Mouse (Mus musculus): ENCODE measurements at regions not wholly inside any gene's neighbourhood (a gene's known extent, or its start where the extent isn't known, plus 50 kb on each side); places are given as distances from the start of the nearest gene placed in this dataset.

DNA sequence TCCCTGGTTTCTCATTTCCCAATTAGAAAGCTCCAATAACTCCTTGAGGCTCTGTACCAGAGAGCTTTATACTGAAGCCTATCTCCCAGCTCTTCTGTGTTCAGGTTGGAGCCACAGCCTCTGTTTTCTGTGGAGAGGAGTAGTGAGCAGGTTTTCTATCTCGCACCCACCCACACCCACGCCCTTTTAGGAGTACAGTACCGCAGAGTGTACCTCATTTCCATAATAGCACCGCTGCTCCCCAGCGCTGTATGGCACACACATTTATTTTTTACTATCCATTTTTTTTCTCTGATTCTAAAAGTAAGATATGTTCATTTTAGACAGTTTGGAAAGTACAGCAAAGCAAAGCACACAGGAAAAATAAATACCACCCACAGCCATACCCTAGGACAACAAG lies 137.5 kb upstream of the Topaz1 start:
- Histone ChIP-seq H3K9ac (ENCODE audit: low read depth, low read length) (no peak overlapping the region), H3K4me3 (ENCODE audit: low read depth, low read length) (no peak overlapping the region), H3K4me1 (replicated peaks; ENCODE audit: control insufficient read depth, insufficient read depth, low read length) (no peaks in the 10 kb centered on the region), H3K27ac (ENCODE audit: low read depth, low read length) (no peak overlapping the region), H3K4me2 (replicated peaks; ENCODE audit: low read depth) (no peak overlapping the region), H3K9me3 (ENCODE audit: control insufficient read depth) (no peaks in the 10 kb centered on the region), H3K27me3 (replicated peaks; ENCODE audit: control insufficient read depth, insufficient read depth, low read length) (no peaks in the 10 kb centered on the region), H3K36me3 (ENCODE audit: control insufficient read depth, insufficient read depth) (no peaks in the 10 kb centered on the region)
- 89% methylated on average over 5 of the region's 5 CpGs for WGBS
- no peak for ATAC-seq
- TF ChIP-seq CTCF (IDR thresholded peaks at IDR 0.05; ENCODE audit: low read depth), result no peak

DNA sequence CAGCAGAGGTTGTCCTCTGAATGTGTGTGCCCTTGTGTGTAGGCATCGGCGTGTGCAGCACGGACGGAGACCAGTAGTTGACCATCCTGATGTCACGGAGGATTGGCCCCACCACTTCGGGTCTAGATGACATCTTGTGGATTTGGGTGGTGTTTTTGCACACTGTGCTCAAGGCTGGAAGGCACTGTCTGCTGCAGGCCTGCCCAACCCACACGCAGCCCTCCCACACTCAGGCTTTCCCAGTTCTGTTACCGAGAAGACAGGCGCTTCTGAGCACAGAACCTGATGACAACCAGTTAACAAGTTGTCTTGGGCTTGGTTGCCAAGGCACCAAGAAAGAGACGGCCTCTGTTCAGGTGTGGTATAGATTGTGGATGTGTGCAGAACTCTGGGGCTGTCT lies 136.2 kb upstream of the Topaz1 start:
- H3K27ac ChIP-seq (ENCODE audit: low read depth, low read length), result no peak overlapping the region
- no peaks in the 10 kb centered on the region for H3K27me3 ChIP-seq (replicated peaks; ENCODE audit: control insufficient read depth, insufficient read depth, low read length)
- no peak for TF ChIP-seq CTCF (IDR thresholded peaks at IDR 0.05; ENCODE audit: low read depth)
- H3K4me1 ChIP-seq (replicated peaks; ENCODE audit: control insufficient read depth, insufficient read depth, low read length), result no peaks in the 10 kb centered on the region
- ATAC-seq, result no peak
- WGBS, result 85% methylated on average over 10 of the region's 10 CpGs
- H3K9ac ChIP-seq (ENCODE audit: low read depth, low read length), result no peak overlapping the region
- no peaks in the 10 kb centered on the region for H3K36me3 ChIP-seq (ENCODE audit: control insufficient read depth, insufficient read depth)
- no peaks in the 10 kb centered on the region for H3K9me3 ChIP-seq (ENCODE audit: control insufficient read depth)
- no peak overlapping the region for H3K4me3 ChIP-seq (ENCODE audit: low read depth, low read length)
- H3K4me2 ChIP-seq (replicated peaks; ENCODE audit: low read depth), result no peak overlapping the region

DNA sequence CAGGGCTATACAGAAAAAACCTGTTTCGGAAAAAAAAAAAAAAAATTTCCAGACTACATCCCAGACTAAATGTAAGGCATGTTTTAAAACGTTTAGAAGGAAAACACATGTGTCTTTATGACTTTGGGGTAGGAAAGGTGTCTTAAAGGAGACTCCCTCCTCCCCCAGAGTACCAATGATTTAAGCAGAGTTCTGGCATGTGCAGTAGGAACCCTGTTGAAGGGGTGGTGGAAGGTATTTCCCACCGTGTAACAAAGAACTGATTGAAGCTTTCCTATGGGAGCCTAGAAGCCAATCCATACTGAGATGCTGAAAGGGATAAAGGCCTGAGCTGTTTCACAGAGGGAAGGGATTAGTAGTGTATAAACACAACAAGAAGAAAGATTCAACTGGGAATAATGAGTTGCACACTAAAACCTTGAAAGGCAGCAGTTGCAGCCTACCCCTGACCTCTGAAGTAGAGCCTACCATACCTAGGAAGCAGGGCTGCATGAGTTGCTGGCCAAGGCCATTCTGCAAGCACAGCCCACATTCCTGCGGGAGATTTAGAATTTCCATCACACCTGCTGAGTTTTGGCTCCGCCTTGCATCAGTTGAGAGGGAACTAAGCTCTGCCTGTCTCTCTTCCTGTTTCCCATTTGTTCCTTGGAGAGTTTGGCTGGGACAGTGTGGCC lies 132.4 kb upstream of the Topaz1 start:
- ATAC-seq, result no peak
- Histone ChIP-seq H3K27ac (ENCODE audit: low read depth, low read length) (no peak overlapping the region), H3K4me1 (replicated peaks; ENCODE audit: control insufficient read depth, insufficient read depth, low read length) (no peaks in the 10 kb centered on the region), H3K4me2 (replicated peaks; ENCODE audit: low read depth) (no peak overlapping the region), H3K9me3 (ENCODE audit: control insufficient read depth) (no peaks in the 10 kb centered on the region), H3K36me3 (ENCODE audit: control insufficient read depth, insufficient read depth) (no peaks in the 10 kb centered on the region), H3K4me3 (ENCODE audit: low read depth, low read length) (no peak overlapping the region), H3K9ac (ENCODE audit: low read depth, low read length) (no peak overlapping the region), H3K27me3 (replicated peaks; ENCODE audit: control insufficient read depth, insufficient read depth, low read length) (no peaks in the 10 kb centered on the region)
- WGBS, result 28% methylated on average over 5 of the region's 5 CpGs
- no peak for TF ChIP-seq CTCF (IDR thresholded peaks at IDR 0.05; ENCODE audit: low read depth)

DNA sequence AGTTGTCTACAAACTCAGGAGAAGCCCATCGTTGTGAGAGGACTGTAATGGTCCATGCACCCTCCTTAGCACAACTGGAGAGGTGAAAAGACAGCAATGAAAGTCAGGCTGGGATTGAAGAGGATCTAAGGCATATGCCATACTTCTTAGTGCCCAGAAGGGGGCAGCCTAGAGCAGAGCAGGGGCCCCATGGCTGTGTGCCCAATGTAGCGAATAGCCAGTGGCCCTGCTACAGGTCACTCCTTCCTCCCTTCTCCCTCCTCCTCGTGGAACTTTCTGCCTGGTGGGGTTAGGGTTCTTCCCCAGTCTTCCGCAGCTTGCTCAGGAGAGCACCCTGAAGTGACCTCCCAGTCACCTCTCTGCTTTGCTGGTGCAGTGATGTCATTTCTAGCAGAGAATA lies 131.8 kb upstream of the Topaz1 start:
- Histone ChIP-seq H3K36me3 (ENCODE audit: control insufficient read depth, insufficient read depth) (no peaks in the 10 kb centered on the region), H3K9ac (ENCODE audit: low read depth, low read length) (no peak overlapping the region), H3K4me1 (replicated peaks; ENCODE audit: control insufficient read depth, insufficient read depth, low read length) (no peaks in the 10 kb centered on the region), H3K4me3 (ENCODE audit: low read depth, low read length) (no peak overlapping the region), H3K27me3 (replicated peaks; ENCODE audit: control insufficient read depth, insufficient read depth, low read length) (no peaks in the 10 kb centered on the region), H3K4me2 (replicated peaks; ENCODE audit: low read depth) (no peak overlapping the region), H3K27ac (ENCODE audit: low read depth, low read length) (no peak overlapping the region), H3K9me3 (ENCODE audit: control insufficient read depth) (no peaks in the 10 kb centered on the region)
- WGBS, result 22% methylated on average over 4 of the region's 4 CpGs
- no peak for ATAC-seq
- peak; percentile 86 for TF ChIP-seq CTCF (IDR thresholded peaks at IDR 0.05; ENCODE audit: low read depth)

DNA sequence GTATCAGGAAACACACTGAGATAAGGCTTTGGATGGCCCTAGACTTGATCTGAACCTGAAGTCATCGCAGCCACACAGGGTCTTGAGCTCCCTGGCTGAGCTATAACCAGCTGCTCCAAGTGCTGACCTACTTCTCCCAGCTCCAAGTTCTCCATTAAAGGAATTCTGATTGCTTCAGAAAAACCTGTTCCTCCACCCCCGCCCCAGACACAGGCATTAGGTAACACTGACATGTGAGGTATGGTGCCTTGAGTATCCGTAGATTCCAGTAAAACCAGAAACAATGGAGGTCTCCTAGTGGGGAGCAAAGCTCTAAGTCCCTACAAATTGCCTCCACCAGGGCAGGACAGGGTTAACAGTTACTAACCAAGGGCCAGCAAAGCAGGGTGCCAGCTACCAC lies 129.4 kb upstream of the Topaz1 start:
- no peak for TF ChIP-seq CTCF (IDR thresholded peaks at IDR 0.05; ENCODE audit: low read depth)
- Histone ChIP-seq H3K9ac (ENCODE audit: low read depth, low read length) (no peak overlapping the region), H3K27me3 (replicated peaks; ENCODE audit: control insufficient read depth, insufficient read depth, low read length) (no peaks in the 10 kb centered on the region), H3K9me3 (ENCODE audit: control insufficient read depth) (no peaks in the 10 kb centered on the region), H3K4me3 (ENCODE audit: low read depth, low read length) (no peak overlapping the region), H3K4me2 (replicated peaks; ENCODE audit: low read depth) (no peak overlapping the region), H3K36me3 (ENCODE audit: control insufficient read depth, insufficient read depth) (no peaks in the 10 kb centered on the region), H3K4me1 (replicated peaks; ENCODE audit: control insufficient read depth, insufficient read depth, low read length) (no peaks in the 10 kb centered on the region), H3K27ac (ENCODE audit: low read depth, low read length) (no peak overlapping the region)
- ATAC-seq, result no peak
- 27% methylated on average over 3 of the region's 3 CpGs for WGBS

DNA sequence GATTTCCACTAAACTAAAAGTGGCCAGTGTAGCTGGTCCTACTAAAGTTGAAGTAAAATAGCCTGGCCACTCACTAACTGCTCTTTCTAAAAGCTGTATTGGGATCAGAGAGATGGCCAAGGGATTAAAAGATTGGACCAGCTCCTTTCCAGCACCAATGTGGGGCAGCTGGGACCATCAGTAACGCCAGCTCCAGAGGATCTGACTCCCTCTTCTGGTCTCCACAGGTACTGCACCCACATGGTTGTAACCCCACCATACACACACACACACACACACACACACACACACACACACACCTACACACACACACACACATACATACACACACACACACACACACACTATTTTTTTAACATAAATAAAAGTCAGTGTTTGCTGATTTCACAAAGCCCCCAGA lies 122.1 kb upstream of the Topaz1 start:
- TF ChIP-seq CTCF (IDR thresholded peaks at IDR 0.05; ENCODE audit: low read depth), result peak; percentile 37
- no peak for ATAC-seq
- 85% methylated on average over 1 of the region's 1 CpGs for WGBS

DNA sequence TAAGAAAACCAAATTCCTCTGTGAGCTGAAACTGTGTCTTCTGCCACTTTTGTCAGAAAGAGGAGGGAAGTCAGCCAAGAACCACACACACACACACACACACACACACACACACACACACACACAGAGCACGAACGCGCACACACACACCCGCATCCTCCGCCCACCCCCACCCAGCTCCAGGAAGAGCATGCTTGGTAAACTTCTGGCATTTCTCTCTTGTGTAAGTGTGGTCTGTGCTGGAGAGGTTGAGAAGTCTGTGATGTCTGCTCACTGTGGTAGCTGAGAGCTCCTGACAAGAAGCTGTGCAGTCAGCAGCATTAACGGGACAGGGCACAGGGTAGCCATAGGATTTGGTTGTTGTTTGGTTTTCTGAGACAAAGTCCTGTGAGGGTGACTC lies 120.8 kb upstream of the Topaz1 start:
- no peak for ATAC-seq
- no peaks in the 10 kb centered on the region for H3K27me3 ChIP-seq (replicated peaks; ENCODE audit: control insufficient read depth, insufficient read depth, low read length)
- no peak overlapping the region for H3K9ac ChIP-seq (ENCODE audit: low read depth, low read length)
- H3K27ac ChIP-seq (ENCODE audit: low read depth, low read length), result no peak overlapping the region
- H3K4me1 ChIP-seq (replicated peaks; ENCODE audit: control insufficient read depth, insufficient read depth, low read length), result no peaks in the 10 kb centered on the region
- H3K4me3 ChIP-seq (ENCODE audit: low read depth, low read length), result no peak overlapping the region
- no peak overlapping the region for H3K4me2 ChIP-seq (replicated peaks; ENCODE audit: low read depth)
- no peaks in the 10 kb centered on the region for H3K36me3 ChIP-seq (ENCODE audit: control insufficient read depth, insufficient read depth)
- H3K9me3 ChIP-seq (ENCODE audit: control insufficient read depth), result no peaks in the 10 kb centered on the region
- 58% methylated on average over 6 of the region's 6 CpGs for WGBS
- TF ChIP-seq CTCF (IDR thresholded peaks at IDR 0.05; ENCODE audit: low read depth), result no peak

More for the DNA sequence above, 122.1 kb upstream of the Topaz1 start:
- H3K9ac ChIP-seq (ENCODE audit: low read depth, low read length), result no peak overlapping the region
- no peak overlapping the region for H3K27ac ChIP-seq (ENCODE audit: low read depth, low read length)
- H3K4me1 ChIP-seq (replicated peaks; ENCODE audit: control insufficient read depth, insufficient read depth, low read length), result no peaks in the 10 kb centered on the region
- no peaks in the 10 kb centered on the region for H3K36me3 ChIP-seq (ENCODE audit: control insufficient read depth, insufficient read depth)
- H3K9me3 ChIP-seq (ENCODE audit: control insufficient read depth), result no peaks in the 10 kb centered on the region
- H3K27me3 ChIP-seq (replicated peaks; ENCODE audit: control insufficient read depth, insufficient read depth, low read length), result no peaks in the 10 kb centered on the region
- no peak overlapping the region for H3K4me2 ChIP-seq (replicated peaks; ENCODE audit: low read depth)
- no peak overlapping the region for H3K4me3 ChIP-seq (ENCODE audit: low read depth, low read length)

Measured in intestine, postnatal 0 days (tissue).